Mouse (Mus musculus) ovary, postnatal 36 days (tissue): ENCODE measurements around the gene Yae1d1.
A peak's percentile ranks its signal among the peaks of the same experiment; 100 is the strongest.
"Not testable (repeated sequence)": the region's sequence is repeated elsewhere in the genome, so short reads cannot be mapped to it uniquely, and the experiment has no call there.

Source experiments
- DNase-seq: peaks from one replicate; pipeline ENCODE4 v3.0.0; 2022; ENCODE audit warnings: low spot score, mixed read lengths

Yae1d1 gene

DNA sequence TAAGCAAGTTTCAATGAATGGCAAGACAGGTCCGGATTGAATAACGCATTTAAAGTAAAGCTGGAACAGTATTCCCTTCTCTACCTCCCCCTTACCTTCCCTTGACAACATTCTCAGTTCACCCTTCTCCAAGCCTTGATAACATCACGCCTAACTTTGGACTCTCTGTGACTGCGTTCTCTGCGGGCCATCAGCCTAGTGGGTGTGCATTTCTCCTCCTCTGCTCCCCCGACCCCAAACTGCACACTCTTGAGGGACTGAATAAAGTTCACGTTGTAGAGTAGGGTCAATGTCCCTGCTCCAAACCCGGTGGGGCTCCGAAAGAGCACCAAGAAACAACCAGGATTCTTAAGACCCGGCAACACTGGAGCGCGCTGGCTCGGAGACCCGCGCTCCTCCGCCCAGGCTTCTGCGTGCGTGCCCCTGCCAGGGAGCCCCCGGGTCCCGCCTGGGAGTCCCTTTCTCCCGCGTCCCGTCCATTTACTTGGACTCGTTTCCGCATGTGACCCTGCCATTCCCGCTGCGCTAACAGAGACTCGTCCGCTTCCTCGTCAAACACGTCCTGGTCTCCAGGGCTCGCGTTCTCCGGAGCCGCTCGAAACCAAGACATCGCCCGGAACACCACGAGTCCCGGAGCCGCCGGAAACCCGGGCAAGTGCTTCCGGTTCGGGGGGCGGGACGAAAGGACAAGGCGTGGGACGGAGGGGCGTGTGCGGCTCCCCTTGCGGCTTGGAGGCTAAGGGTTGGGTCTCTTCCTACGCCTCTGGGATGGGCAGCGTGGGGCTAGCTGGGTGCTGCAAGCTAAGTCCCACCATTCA lies at the start of gene Yae1d1:
Gene Yae1d1, minus strand, starts transcription at position 653 of the 818 bp plus-strand sequence.
- DNase-seq = peak; percentile 91

DNA sequence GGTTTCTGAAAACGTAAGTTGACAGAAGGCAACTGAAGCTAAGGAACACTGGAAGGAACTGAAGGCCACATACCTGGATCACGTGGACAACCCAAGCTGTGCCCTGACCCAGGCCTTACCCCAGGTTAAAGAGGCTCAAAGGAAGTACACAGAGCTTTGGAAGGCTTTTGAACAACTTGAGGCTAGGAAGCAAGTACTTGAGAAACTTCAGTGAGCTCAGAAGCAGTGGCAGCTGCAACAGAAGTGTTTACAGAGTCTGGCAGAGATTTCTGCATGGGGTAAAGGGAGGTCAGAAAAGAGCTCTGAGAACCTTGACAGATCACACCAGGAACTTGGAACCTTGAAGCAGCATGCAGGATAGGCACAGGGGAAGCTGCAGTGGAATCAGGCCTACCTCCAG lies 45.7 kb upstream of the Yae1d1 start:
- no peak for DNase-seq

DNA sequence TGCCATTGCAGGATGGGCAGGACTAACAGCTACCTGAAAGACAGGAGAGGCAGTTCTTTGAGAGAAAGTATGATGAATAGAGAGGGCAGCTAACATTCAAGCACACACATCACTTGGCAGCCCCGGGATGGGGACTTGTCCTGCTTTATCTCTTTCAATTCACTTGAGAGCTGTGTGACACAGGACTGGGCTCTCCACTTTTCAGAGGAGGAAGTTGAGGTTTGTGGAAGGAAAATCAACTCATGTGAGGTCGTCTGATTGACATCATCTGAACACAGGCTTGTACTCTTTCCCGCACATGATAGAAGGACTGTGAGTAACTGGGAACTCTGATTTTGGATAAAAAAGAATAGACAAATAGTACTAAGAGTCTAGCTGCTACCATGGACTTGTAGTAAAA lies 23.5 kb upstream of the Yae1d1 start:
- DNase-seq = no peak

DNA sequence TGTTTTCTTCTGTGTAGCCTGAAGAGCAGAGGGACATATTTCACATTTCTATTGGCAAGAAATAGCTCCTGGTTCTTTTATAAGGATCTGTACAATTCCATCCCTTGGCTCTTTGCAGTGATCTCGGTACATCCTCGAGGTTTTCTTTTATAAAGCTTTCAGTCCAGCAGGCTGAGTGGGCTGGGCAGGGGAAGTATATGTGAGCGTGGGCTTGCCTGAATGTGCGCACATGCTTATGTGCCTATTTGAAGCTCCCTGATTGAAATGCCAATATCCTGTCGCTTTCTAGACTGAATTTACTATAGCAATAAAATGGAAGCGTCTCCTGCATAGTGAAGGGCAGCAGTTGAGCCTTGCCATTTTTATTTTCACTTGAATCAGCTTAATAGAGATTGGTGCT lies 20.1 kb upstream of the Yae1d1 start:
- no peak for DNase-seq

DNA sequence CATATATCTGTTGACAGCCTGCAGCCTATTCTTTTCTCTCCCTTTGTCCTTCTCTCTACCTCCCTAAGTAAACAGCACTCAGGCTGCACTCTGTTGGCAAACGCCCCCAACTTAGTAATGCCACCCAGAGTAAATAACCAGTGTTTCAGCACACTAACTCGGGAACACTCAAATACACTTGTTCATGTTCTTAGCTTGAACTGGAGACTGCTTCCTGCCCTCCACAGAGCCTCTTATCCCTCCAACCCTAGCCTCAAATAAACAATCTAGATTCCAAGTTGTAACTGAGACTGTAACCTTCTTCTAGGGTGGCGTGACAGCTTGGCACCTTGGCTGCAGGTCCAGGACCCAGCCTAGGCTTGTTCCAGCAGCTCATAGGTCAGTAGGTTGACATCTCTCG lies 17.9 kb upstream of the Yae1d1 start:
- DNase-seq = no peak

DNA sequence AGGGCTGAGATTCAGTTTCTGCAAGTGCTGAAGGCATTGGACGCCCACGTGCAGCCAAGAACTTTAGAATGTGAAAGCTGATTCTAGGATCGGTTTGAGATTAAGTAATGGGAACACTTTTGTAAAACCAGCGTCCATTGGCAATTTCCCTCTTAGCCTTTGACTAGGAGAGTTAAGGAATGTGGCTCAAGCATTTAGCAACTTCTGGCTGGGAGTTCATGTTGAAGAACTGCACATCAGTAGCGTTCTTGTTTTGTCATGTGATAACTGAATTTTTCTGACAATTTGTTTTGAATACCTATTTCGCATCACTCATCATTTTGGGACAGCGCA lies 332 bp upstream of the Yae1d1 start:
- DNase-seq = no peak

DNA sequence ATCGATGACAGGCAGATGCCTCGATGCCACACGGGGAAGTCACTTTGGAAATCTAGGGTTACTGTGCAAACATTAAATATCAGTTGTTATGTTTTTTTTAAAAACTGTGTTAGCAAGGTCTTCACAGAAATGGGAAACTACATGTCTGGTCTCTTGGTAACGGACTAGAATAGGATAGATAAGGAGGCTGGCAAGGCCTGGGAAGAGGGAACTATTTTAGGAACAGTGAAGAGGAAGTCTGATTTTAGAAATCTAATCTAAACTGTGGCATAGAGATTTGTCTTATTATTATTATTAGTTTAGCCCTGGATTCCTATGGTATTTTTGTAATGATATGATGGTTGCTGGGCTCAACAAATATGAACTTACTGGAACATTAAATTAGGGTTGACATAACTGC lies 1.1 kb downstream of the Yae1d1 start:
- no peak for DNase-seq

DNA sequence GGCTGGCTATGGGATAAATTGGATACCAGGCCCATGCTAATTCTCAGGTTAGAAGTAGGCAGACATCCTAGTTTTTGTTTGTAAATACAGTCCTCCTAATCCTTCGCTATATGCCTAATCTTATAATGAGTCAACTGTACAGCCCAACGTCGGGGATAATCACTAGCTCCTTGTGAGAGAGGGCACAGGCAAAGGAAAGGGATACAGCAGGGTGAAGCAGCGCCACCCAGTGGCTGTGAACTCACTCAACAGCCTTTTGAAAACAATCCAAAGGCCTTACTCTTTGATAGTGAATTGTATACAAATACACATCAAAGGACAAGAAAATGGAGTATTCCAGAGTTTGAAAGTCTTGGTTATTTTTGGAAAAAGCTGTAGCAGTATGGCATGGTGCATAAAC lies 10.0 kb downstream of the Yae1d1 start:
- peak; percentile 37 for DNase-seq

DNA sequence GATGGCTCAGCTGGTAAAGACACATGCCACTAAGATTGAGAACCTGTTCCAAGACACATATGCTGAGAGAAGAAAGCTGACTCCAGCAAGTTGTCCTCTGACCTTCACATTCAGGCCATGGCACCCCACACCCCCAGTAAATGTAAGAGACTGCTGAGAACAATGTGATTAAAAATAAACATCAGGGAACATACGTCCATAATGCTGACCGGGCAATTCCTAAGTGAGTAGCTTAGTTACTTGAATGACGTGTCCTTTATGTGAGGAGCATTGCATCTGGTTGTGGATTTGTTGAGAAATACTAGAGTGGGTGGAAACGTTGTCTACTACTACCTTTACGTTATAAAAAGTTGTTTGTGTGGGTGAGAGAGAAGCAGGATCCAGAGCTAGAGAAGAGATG lies 10.5 kb downstream of the Yae1d1 start:
- no peak for DNase-seq

DNA sequence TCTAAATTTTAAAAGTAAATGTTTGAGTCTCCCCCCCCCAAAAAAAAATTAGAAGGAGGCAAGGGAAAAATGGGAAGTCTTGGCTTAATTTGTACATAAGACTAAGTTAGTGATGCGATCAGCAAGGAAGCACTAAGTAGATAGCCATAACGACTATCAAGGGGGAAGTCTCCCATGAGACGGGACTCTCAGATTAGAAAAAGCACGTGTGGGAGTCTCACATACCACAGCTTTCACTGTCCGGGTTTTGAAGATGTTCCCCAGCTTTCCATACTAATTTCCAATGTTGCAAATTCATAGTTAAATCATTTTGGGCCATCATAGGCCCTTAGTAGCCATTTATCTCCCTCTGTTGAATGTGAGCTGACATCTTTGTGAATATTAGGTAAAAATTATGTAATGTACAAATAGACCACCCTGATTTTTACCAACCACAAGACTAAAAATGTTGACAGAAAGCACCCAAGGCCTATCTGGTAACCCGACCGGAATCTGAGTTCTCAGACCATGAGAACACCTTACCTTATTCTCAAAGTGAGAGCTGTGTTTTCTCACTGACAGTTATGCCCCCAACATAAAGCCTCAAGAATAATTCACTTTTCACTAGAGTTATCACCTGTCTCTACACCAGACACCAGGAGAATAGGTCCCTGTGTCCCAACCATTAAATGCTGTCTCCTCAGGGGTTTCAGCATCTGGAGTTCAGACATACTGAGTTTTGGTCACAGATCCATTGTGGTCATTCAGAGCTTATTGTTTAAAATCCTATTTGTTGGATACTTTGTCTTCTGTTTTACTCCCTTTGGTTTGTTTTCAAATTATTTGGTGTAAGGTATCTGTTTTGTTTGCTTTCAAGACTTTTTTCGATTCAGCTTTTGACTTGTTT lies 16.1 kb downstream of the Yae1d1 start:
- no peak for DNase-seq

DNA sequence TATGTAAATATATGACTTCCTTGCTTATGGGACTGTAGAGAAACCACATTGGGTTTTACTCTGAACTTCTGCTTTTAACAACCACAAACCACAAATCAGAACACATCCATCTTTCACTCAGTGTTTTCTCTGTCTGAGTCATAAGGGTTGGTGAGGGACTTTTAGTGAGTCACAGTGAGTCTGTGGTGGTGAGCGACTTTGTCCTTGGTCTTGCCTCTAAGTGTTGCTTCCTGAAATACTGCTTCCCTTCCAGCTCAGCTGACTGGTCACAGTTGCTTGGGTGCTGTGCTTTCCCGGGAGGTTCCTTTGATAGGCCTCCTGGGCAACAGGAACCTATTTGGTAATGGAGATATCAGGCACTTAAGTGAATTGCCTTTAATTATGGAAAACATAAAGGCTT lies 17.3 kb downstream of the Yae1d1 start:
- DNase-seq = no peak

DNA sequence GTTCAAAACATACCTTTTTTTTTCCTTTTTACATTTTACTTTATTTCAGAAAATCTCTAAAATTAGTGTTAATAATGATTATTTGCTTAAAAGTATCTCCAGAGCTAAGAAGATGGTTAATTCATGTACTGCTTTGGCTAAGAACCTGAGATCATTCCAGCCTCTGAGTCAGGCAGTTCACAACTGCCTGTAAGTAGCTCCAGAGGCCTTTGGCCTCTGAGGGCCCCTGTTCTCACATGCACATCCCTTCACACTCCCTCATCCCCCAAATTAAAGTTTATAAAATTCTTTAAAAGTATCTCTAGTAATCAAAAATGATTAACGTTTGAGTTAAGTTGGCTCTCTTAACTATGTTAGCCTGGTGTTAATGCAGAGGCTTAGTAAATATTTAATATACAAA lies 17.7 kb downstream of the Yae1d1 start:
- DNase-seq = no peak

DNA sequence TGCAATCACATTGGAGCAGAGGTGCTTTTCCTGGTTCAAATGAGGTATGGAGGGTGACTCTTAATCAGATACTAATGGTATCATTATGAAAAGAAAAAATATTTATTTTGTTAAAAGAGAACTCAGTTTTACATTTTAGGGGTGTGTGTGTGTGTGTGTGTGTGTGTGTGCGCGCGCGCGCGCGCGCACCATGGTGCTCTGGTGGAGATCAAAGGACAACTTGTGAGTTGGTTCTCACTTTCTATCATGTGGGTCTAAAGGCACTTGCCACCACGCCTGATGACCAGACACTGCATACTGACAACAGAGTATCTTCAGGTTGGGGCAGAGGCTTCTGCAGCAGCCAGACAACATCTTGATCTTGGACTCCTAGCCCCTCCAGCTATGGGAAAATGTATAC lies 18.4 kb downstream of the Yae1d1 start:
- DNase-seq = no peak

DNA sequence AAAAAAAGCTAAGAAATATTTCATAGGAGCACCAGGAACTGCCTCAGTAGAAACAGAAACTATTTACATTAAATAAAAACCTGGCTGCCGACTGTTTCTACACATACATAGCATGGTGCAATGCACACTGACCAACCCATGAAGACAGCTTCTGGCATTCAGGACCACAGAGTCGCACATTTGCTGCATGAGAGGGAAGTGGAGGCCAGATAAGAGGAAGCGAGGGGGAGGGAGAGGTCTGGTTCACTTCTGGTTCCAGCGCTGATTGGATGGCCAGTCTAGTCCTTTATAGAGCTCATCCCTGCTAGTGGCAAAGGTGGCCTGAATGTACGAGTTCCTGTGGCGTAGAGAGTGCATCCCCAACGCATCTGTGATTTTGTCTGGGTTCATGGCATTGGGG lies 32.5 kb downstream of the Yae1d1 start:
- DNase-seq = no peak

DNA sequence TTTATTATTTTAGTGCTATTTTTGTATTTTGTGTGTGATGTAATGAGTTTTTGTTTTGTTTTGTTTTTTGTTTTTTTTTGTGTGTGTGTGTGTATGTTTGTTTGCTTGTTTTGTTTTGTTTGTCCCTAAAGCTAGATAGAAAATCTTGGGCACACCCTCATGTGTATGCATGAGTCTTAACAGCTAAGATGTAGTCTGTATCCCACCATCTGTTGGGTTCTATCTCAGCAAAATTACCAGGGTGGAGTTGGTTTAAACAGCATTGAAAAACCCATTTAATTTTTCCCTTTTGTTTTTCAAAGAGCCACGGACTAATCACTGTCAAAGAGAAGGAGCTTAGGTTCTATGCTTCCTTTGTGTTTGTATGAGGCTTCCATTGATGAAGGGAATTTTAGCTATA lies 38.9 kb downstream of the Yae1d1 start:
- DNase-seq = no peak

DNA sequence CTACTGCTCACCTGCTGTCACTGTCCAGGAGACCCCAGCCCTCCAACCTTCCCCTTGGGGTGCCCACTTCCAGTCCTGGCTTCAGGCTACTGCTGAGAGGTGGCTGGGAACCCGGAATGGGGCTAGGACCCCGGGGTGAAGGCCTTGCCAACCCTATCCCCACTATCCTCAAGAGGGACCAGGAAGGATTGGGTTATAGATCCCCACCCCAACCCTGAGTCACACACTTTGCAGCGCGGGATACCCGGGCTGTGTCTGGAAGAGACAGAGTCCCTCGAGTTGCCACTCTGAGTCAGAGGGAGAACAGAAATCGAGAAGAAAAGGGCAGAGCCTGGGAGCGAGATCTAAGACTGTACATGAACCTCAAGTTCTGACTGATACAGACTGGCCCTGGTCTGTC lies 42.6 kb downstream of the Yae1d1 start:
- not testable (repeated sequence) for DNase-seq

DNA sequence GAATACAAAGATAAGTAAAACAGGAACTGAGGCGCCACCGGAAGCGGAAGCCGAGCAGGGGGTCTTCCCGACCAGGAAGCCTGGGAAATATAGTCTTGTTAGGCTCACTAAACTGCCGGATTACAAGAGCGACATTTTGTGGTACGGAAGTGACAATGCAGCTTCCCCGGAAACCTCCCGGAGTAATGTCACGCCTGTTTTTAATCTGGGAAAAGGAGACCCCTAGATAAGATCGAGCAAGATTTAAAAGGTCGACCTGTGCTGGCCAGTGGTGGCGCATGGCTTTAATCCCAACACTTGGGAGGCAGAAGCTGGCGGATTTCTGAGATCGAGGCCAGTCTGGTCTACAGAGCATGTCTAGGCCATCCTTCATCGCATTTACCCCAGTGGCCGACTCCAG lies 43.6 kb downstream of the Yae1d1 start:
- no peak for DNase-seq

DNA sequence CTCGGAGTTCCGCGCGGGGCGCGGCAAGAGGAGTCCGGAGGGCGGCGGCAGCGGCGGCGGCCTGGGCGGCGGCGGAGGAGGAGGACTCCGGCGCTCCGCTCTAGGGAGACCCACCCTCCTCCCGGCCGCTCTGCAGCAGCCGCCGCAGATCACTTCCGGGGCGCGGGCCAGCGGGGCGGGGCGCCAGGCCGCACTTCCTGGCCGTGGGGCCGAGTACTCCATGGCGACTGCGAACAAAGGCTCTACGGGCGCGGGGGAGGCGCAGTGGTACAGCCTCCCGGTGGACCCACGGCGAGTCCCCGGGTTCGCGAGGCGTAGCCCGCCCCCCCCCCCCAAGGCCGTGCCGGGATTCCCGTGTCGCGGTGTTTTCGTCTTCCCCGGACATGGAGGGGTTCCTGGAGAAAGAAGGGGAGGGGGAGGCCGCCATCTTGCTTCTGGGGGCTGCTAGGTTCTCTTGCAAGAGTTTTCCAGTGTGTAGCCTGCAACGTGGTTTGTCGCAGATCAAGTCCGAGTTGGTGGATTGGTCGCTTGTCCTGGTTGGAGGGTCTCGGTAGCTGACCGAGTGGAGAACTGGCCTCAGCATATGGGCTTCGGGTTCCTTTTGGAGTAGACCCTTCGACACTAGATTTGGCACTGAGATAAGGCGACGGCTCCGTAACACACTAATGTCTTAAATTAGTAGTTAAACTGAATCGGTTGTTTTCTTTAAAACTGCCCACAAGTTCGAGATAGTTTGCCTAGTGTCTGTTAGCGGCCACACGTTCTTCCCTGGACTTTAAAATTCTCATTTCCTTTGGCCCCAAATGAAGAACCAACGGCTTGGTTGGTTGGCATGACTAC lies 48.9 kb downstream of the Yae1d1 start, which contains the start of gene Rala:
Gene Rala, minus strand, starts transcription at position 162 of the 840 bp plus-strand sequence.
- peak; percentile 96 for DNase-seq

DNA sequence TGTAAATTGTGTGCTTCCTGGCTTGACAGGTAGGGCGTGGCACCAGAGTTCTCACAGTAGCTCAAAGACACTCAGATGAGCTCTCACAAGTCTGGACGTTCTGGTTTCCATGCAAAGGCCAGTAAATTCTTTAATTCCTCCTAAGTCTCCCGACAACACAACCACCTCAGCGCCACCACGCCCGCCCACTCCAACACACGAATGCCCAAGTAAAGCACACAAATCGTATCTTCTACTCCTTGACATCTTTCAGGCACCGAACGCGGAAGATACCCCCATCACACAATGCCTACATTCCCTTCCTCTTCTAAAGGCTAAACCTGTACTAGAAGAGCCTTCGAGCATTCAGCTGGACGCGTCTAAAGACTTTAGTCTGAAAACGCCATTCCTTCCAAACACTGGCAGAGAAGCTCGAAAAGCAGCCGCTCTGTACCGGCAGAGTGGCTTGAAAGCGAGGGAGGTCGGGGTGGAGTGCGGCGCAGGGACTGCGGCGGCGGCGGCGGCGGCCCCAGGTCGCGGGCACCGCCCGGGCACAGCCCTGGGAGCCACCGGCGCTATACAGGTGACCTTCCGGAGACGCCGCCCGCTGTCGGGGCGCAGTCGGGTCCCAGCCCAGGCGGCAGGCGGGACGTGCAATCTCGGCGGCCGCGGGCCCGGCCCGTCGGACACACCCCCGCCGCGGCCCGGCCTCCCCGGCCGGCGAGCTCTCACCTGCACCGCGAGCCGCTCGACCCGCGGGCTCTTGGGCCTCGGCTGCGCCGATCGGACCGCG lies 49.7 kb downstream of the Yae1d1 start:
- DNase-seq = no peak

DNA sequence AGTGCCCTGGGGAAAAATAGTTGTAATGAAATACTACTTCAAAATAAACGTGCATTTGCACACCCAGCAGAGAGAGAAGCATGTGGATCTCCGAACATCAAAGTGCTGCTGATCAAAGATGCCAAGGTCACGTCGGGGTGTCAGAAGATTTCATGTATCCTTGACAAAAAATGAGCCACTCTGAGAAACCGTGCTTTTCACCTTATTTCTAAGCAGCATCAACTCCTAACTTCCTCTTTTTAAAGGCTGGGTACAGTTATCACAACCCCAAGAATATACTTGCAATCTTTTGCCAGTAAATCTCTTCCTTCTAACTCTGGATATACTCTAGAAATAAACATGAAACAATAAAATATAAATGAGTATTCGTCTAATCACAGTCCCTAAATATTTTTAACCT lies 50.8 kb downstream of the Yae1d1 start:
- DNase-seq = no peak
